Mouse (Mus musculus) bone marrow macrophage, adult 2 months (primary cell): ENCODE data around the gene Gcsh.

Experiments used
- CTCF ChIP-seq: IDR thresholded peaks from 2 replicates; pipeline ENCODE4 v1.5.1; 2012; ENCODE audit warnings: low read depth, mild to moderate bottlenecking, low read length, moderate library complexity
- POLR2A ChIP-seq: IDR thresholded peaks from 2 replicates; pipeline ENCODE4 v1.6.1; 2012; ENCODE audit warnings: mild to moderate bottlenecking, low read depth, low read length, borderline replicate concordance

DNA sequence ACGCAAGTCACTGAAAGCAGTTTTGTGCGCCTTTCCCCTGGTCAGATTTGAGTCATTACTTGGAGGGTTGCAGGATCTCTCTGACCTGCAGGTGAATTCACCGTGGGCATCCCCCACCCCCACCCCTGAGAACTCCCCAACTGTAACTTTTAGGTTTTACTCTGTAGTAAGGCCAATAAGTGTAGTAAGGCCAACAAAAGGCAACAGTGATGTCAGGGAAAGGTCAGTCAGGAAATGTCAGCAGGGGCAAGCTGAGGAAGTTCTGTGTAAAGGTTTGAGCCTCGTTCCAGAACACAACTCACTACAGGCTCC is 49.0 kb downstream of the Gcsh start:
- TF ChIP-seq POLR2A (no peak), CTCF (0 out of 2 replicates have a peak, but pooled peaks have one; percentile 23)
